Mouse (Mus musculus): ENCODE measurements at regions not wholly inside any gene's neighbourhood (a gene's known extent, or its start where the extent isn't known, plus 50 kb on each side); places are given as distances from the start of the nearest gene placed in this dataset.

- H3K4me3 ChIP-seq (ENCODE audit: insufficient read depth in 1 of 2, low read depth in 1 of 2, low read length in 2 of 2, poor library complexity in 1 of 2, severe bottlenecking in 1 of 2) = no peak overlapping the region
- H3K36me3 ChIP-seq (ENCODE audit: control insufficient read depth, insufficient read depth, low read length, poor library complexity, severe bottlenecking) = no peaks in the 10 kb centered on the region
- no peak for TF ChIP-seq MAFK (IDR thresholded peaks at IDR 0.05; ENCODE audit: insufficient read depth, low read depth, low read length)
- TF ChIP-seq ZNF384 (IDR thresholded peaks at IDR 0.05; ENCODE audit: low read depth, low read length) = no peak
- no peak for TF ChIP-seq CHD2 (IDR thresholded peaks at IDR 0.05; ENCODE audit: low read depth, low read length)
- TF ChIP-seq HCFC1 (IDR thresholded peaks at IDR 0.05; ENCODE audit: borderline replicate concordance, insufficient read depth, low read length) = no peak
- TF ChIP-seq ZC3H11A (IDR thresholded peaks at IDR 0.05; ENCODE audit: borderline replicate concordance, low read depth, low read length) = no peak
- H3K4me1 ChIP-seq (ENCODE audit: control insufficient read depth in 2 of 2, insufficient read depth in 2 of 2, low read length in 2 of 2, poor library complexity in 1 of 2) = 0 out of 4 replicates have a peak, but pooled peaks cover 0 to 2% of the 10 kb centered on the region in 2 experiments
- in situ Hi-C loops (cut with MboI; ENCODE audit: low sequenced_read_pairs in 2 of 2, unreplicated experiment in 2 of 2) = no loop called here
- H3K9ac ChIP-seq (ENCODE audit: insufficient read depth, low read depth, low read length, poor library complexity, severe bottlenecking) = no peak overlapping the region
- H3K27ac ChIP-seq (ENCODE audit: insufficient read depth, low read depth, low read length, poor library complexity, severe bottlenecking) = no peak overlapping the region
- DNase-seq (ENCODE audit: low read depth, low spot score) = no peak
- no peaks in the 10 kb centered on the region for H3K9me3 ChIP-seq (ENCODE audit: control insufficient read depth, insufficient read depth, low read depth, low read length)
Measured at GRCm38 (mm10) chr2:128379151-128379550, 211.9 kb upstream of the Spdye4c start.

GRCm38 (mm10) chr2:128379554-128379953, 211.5 kb upstream of the Spdye4c start:
- TF ChIP-seq ZNF384 (IDR thresholded peaks at IDR 0.05; ENCODE audit: low read depth, low read length) (no peak), MAFK (IDR thresholded peaks at IDR 0.05; ENCODE audit: insufficient read depth, low read depth, low read length) (no peak), CHD2 (IDR thresholded peaks at IDR 0.05; ENCODE audit: low read depth, low read length) (no peak), ZC3H11A (IDR thresholded peaks at IDR 0.05; ENCODE audit: borderline replicate concordance, low read depth, low read length) (no peak), HCFC1 (IDR thresholded peaks at IDR 0.05; ENCODE audit: borderline replicate concordance, insufficient read depth, low read length) (no peak)
- no peak overlapping the region for H3K4me3 ChIP-seq (ENCODE audit: insufficient read depth in 1 of 2, low read depth in 1 of 2, low read length in 2 of 2, poor library complexity in 1 of 2, severe bottlenecking in 1 of 2)
- no peaks in the 10 kb centered on the region for H3K9me3 ChIP-seq (ENCODE audit: control insufficient read depth, insufficient read depth, low read depth, low read length)
- no peak overlapping the region for H3K9ac ChIP-seq (ENCODE audit: insufficient read depth, low read depth, low read length, poor library complexity, severe bottlenecking)
- no peaks in the 10 kb centered on the region for H3K36me3 ChIP-seq (ENCODE audit: control insufficient read depth, insufficient read depth, low read length, poor library complexity, severe bottlenecking)
- no peak for DNase-seq (ENCODE audit: low read depth, low spot score)
- H3K4me1 ChIP-seq (ENCODE audit: control insufficient read depth in 2 of 2, insufficient read depth in 2 of 2, low read length in 2 of 2, poor library complexity in 1 of 2) = 0 out of 4 replicates have a peak, but pooled peaks cover 0 to 2% of the 10 kb centered on the region in 2 experiments
- H3K27ac ChIP-seq (ENCODE audit: insufficient read depth, low read depth, low read length, poor library complexity, severe bottlenecking) = no peak overlapping the region
- in situ Hi-C loops (cut with MboI; ENCODE audit: low sequenced_read_pairs in 2 of 2, unreplicated experiment in 2 of 2) = no loop called here

GRCm38 (mm10) chr2:128380581-128380980, 210.4 kb upstream of the Spdye4c start:
- no peaks in the 10 kb centered on the region for H3K9me3 ChIP-seq (ENCODE audit: control insufficient read depth, insufficient read depth, low read depth, low read length)
- no peak for DNase-seq (ENCODE audit: low read depth, low spot score)

GRCm38 (mm10) chr2:128381684-128382205, 209.3 kb upstream of the Spdye4c start:
- no peak for DNase-seq (ENCODE audit: low read depth, low spot score)
- in situ Hi-C loops (cut with MboI; ENCODE audit: low sequenced_read_pairs in 2 of 2, unreplicated experiment in 2 of 2) = no loop called here
- Histone ChIP-seq H3K4me1 (ENCODE audit: control insufficient read depth in 2 of 2, insufficient read depth in 2 of 2, low read length in 2 of 2, poor library complexity in 1 of 2) (0 out of 4 replicates have a peak, but pooled peaks cover 0 to 2% of the 10 kb centered on the region in 2 experiments), H3K27ac (ENCODE audit: insufficient read depth, low read depth, low read length, poor library complexity, severe bottlenecking) (no peak overlapping the region), H3K9me3 (ENCODE audit: control insufficient read depth, insufficient read depth, low read depth, low read length) (no peaks in the 10 kb centered on the region), H3K36me3 (ENCODE audit: control insufficient read depth, insufficient read depth, low read length, poor library complexity, severe bottlenecking) (no peaks in the 10 kb centered on the region), H3K4me3 (ENCODE audit: insufficient read depth in 1 of 2, low read depth in 1 of 2, low read length in 2 of 2, poor library complexity in 1 of 2, severe bottlenecking in 1 of 2) (no peak overlapping the region), H3K9ac (ENCODE audit: insufficient read depth, low read depth, low read length, poor library complexity, severe bottlenecking) (no peak overlapping the region)
- TF ChIP-seq HCFC1 (IDR thresholded peaks at IDR 0.05; ENCODE audit: borderline replicate concordance, insufficient read depth, low read length) (no peak), ZNF384 (IDR thresholded peaks at IDR 0.05; ENCODE audit: low read depth, low read length) (no peak), CHD2 (IDR thresholded peaks at IDR 0.05; ENCODE audit: low read depth, low read length) (no peak), MAFK (IDR thresholded peaks at IDR 0.05; ENCODE audit: insufficient read depth, low read depth, low read length) (no peak), ZC3H11A (IDR thresholded peaks at IDR 0.05; ENCODE audit: borderline replicate concordance, low read depth, low read length) (no peak)

More at GRCm38 (mm10) chr2:128380581-128380980, 210.4 kb upstream of the Spdye4c start:
- 0 out of 4 replicates have a peak, but pooled peaks cover 0 to 2% of the 10 kb centered on the region in 2 experiments for H3K4me1 ChIP-seq (ENCODE audit: control insufficient read depth in 2 of 2, insufficient read depth in 2 of 2, low read length in 2 of 2, poor library complexity in 1 of 2)
- in situ Hi-C loops (cut with MboI; ENCODE audit: low sequenced_read_pairs in 2 of 2, unreplicated experiment in 2 of 2) = no loop called here
- H3K4me3 ChIP-seq (ENCODE audit: insufficient read depth in 1 of 2, low read depth in 1 of 2, low read length in 2 of 2, poor library complexity in 1 of 2, severe bottlenecking in 1 of 2) = no peak overlapping the region
- H3K9ac ChIP-seq (ENCODE audit: insufficient read depth, low read depth, low read length, poor library complexity, severe bottlenecking) = no peak overlapping the region
- TF ChIP-seq MAFK (IDR thresholded peaks at IDR 0.05; ENCODE audit: insufficient read depth, low read depth, low read length) = no peak
- no peak for TF ChIP-seq ZNF384 (IDR thresholded peaks at IDR 0.05; ENCODE audit: low read depth, low read length)
- no peak for TF ChIP-seq CHD2 (IDR thresholded peaks at IDR 0.05; ENCODE audit: low read depth, low read length)
- TF ChIP-seq HCFC1 (IDR thresholded peaks at IDR 0.05; ENCODE audit: borderline replicate concordance, insufficient read depth, low read length) = no peak
- TF ChIP-seq ZC3H11A (IDR thresholded peaks at IDR 0.05; ENCODE audit: borderline replicate concordance, low read depth, low read length) = no peak
- no peaks in the 10 kb centered on the region for H3K36me3 ChIP-seq (ENCODE audit: control insufficient read depth, insufficient read depth, low read length, poor library complexity, severe bottlenecking)
- H3K27ac ChIP-seq (ENCODE audit: insufficient read depth, low read depth, low read length, poor library complexity, severe bottlenecking) = no peak overlapping the region
